Mouse (Mus musculus) megakaryocyte, embryonic 14.5 days (primary cell): ENCODE data around the gene Gtf2ird1.

Experiments used
- FLI1 ChIP-seq: IDR thresholded peaks from 2 replicates; pipeline ENCODE4 v1.6.1; 2012; ENCODE audit warnings: low read length, inconsistent platforms, mixed read lengths
- GATA1 ChIP-seq: IDR thresholded peaks from 3 replicates; pipeline ENCODE4 v1.6.1; 2012; ENCODE audit warnings: mixed read lengths, low read length, inconsistent platforms, borderline replicate concordance

DNA sequence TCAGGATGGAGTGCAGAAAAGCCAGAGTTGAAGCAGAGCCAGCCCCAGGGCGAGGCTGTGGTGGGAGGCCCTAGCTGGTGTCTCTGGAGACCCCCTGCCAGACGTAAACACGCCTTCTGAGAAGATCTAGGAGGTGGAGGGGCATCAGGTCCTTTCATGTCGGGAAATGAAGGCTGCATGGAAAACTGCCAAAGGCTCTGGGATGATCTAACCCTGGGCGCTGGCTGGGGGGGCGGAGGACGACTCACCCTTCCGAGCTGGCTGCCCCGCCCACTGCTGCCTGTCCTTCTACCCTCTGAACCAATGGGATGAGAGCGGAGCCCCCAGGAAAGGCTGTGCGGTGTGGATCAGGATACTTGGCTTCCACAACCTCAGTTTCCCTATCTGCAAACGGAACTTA, 16.4 kb downstream of the Gtf2ird1 start:
- TF ChIP-seq FLI1 (no peak), GATA1 (no peak)
